Mouse (Mus musculus): ENCODE measurements around the gene Dpy19l3. TPM values are rescaled to one million over a fixed set of nuclear protein-coding genes. Genes with fewer than 3 reads are reported as not detected.

The Dpy19l3 gene
- polyA plus RNA-seq, 1 experiment from 2014 or later = 31.9 TPM

GRCm38 (mm10) chr7:35648239-35649069, 105.8 kb downstream of the Dpy19l3 start:
- Histone ChIP-seq H3K4me3 (no peak overlapping the region), H3K27ac (replicated peaks) (no peak overlapping the region), H3K4me2 (no peak overlapping the region), H3K9ac (no peak overlapping the region), H3K36me3 (peaks cover 23% of the 10 kb centered on the region), H3K4me1 (replicated peaks) (peaks cover 13% of the 10 kb centered on the region), H3K27me3 (no peaks in the 10 kb centered on the region), H3K9me3 (no peaks in the 10 kb centered on the region)
- 64% methylated on average over 9 of the region's 9 CpGs for WGBS
- no peak for ATAC-seq (ENCODE audit: low read depth)

DNA sequence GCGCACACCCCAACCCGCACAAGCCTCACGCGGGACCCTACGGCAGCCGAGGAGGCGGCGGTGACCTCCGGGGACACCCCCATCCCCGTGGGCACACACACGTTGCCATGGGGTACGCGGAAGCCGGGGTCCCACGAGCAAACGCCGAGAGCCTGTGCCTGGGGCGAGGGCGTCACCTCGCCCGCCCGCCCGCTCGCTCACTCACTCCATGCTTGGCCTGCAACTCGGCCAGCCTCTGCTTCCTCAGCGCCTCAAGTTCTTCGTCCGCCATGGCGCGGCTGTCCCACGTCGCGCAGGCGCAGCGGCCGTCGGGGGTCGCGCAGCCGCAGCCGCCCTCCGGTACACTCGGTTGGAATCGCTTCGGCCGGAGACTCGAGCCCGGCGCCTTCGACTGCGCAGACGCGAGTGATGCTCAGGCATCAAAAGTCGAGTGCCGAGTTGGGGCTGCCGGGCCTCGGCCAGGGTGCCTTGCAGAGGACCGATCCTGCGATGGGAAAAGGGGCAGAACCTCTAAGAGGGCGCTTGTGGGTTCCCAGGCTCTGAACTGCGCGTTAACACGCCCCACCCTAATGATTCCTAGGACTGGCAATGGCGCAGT, 107.1 kb downstream of the Dpy19l3 start, which contains the start of gene Pdcd5:
Gene Pdcd5, minus strand, starts transcription at position 421 of the 598 bp plus-strand sequence.
- Histone ChIP-seq H3K9me3 (no peaks in the 10 kb centered on the region), H3K4me1 (replicated peaks) (peaks cover 13% of the 10 kb centered on the region), H3K36me3 (peaks cover 36% of the 10 kb centered on the region), H3K27ac (replicated peaks) (peak within 1 kb of the TSS; percentile 83), H3K27me3 (no peaks in the 10 kb centered on the region), H3K9ac (peak within 1 kb of the TSS; percentile 85), H3K4me2 (peak within 1 kb of the TSS; percentile 57), H3K4me3 (peak within 1 kb of the TSS; percentile 61)
- ATAC-seq (ENCODE audit: low read depth) = peak; percentile 93
- under 1% methylated on average over 60 of the region's 64 CpGs for WGBS

DNA sequence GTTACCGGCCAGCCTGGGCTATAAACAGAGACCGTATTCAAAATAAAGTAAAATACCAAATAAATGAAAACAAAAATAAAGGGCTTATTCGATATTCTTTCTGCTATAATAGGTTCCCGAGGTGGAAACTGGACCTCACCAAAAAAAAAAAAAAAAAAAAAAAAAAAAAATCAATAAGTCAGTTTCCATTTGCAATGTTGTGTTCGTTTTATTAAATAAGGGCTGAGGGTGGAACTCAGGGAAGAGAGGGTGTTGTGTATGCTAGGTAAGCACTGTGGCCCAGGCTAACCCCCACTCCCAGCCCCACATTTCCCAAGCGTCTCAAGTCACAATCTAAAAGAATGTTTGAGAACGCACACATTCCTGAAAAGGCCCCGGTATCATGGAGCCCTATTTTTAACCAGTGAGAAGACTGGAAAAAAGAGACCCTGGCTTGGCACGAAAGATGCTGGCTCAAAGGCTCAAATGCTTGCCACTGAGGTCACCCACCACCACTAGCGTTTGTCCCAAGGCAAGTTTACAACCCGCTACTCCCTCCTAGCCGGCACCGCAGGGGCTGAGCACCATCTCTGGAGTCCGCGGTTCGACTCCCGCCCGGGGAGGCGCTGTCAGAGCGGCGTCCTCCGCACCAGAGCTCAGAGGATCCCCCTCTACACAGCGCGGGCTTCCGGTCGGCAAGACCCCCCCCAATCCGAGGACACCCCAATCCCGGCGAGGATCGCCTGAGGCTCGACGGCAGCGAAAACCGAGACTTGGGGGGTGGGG, 107.8 kb downstream of the Dpy19l3 start:
- H3K4me2 ChIP-seq = peak overlapping the region; percentile 57
- H3K27ac ChIP-seq (replicated peaks) = peak overlapping the region; percentile 83
- 9% methylated on average over 34 of the region's 34 CpGs for WGBS
- peak overlapping the region; percentile 85 for H3K9ac ChIP-seq
- peak; percentile 70 for ATAC-seq (ENCODE audit: low read depth)
- H3K4me3 ChIP-seq = peak overlapping the region; percentile 61
- peaks cover 43% of the 10 kb centered on the region for H3K36me3 ChIP-seq
- no peaks in the 10 kb centered on the region for H3K27me3 ChIP-seq
- H3K9me3 ChIP-seq = no peaks in the 10 kb centered on the region
- H3K4me1 ChIP-seq (replicated peaks) = peaks cover 13% of the 10 kb centered on the region

- H3K4me2 ChIP-seq = no peak overlapping the region
- no peak for ATAC-seq (ENCODE audit: low read depth)
- 88% methylated on average over 6 of the region's 6 CpGs for WGBS
- H3K27ac ChIP-seq (replicated peaks) = no peak overlapping the region
- no peaks in the 10 kb centered on the region for H3K9me3 ChIP-seq
- H3K4me1 ChIP-seq (replicated peaks) = no peaks in the 10 kb centered on the region
- H3K27me3 ChIP-seq = no peaks in the 10 kb centered on the region
- H3K4me3 ChIP-seq = no peak overlapping the region
- peaks cover 81% of the 10 kb centered on the region for H3K36me3 ChIP-seq
- no peak overlapping the region for H3K9ac ChIP-seq
Measured at GRCm38 (mm10) chr7:35640072-35640471, 114.2 kb downstream of the Dpy19l3 start.

DNA sequence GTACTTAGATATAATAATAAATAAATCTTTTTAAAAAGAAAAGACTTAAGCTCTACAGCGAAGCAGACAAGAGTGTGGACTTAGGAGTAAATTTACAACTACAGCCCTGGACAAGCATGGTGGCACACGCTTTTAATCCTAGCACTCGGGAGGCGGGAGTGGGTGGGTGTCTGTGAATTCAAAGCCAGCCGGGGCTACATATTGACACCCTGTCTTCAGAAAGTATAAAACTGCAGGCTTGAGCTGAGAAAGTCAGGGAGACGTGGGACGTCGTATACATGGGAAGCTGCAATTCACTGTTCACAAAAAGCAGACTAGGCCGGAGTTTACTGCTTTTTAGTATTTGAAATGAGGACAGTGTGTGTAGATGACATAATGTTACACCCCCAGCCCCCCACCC, 117.4 kb downstream of the Dpy19l3 start:
- Histone ChIP-seq H3K9me3 (no peaks in the 10 kb centered on the region), H3K4me2 (no peak overlapping the region), H3K4me3 (no peak overlapping the region), H3K27ac (replicated peaks) (no peak overlapping the region), H3K36me3 (peaks cover 69% of the 10 kb centered on the region), H3K27me3 (no peaks in the 10 kb centered on the region), H3K4me1 (replicated peaks) (no peaks in the 10 kb centered on the region), H3K9ac (no peak overlapping the region)
- WGBS = 96% methylated on average over 9 of the region's 9 CpGs
- no peak for ATAC-seq (ENCODE audit: low read depth)

DNA sequence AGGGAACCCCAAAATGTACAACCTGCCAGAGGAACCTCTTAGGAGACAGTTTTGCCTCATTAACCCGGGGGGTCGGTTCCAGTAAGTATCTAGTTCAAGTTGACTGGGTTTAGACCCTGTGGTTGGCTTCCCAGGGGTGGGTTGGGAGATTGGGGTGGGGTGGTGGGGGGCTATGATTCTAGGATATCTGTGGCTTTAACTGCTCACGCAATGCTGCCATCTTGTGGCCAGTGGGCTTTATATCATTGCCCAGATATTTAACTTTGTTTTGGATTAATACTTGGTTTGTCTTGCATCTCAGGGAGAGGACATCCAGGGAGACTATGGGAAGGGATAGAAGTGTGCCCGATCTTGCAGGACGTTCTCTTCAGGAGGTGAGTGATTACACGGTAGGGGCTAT, 118.0 kb downstream of the Dpy19l3 start:
- Histone ChIP-seq H3K36me3 (peaks cover 69% of the 10 kb centered on the region), H3K4me3 (no peak overlapping the region), H3K4me2 (no peak overlapping the region), H3K27me3 (no peaks in the 10 kb centered on the region), H3K27ac (replicated peaks) (no peak overlapping the region), H3K9me3 (no peaks in the 10 kb centered on the region), H3K4me1 (replicated peaks) (no peaks in the 10 kb centered on the region), H3K9ac (no peak overlapping the region)
- WGBS = 72% methylated on average over 6 of the region's 6 CpGs
- ATAC-seq (ENCODE audit: low read depth) = no peak

Other genes starting within 250 kb of the Dpy19l3 start
- 0.59 and 0.92 TPM in 2 replicates for gene Tdrd12, start 216.7 kb downstream of the Dpy19l3 start, polyA plus RNA-seq (2015; fragmentation: Nextera tagmentation; extraction: Ambion mirVana)
- 81.4 and 86.7 TPM in 2 replicates for gene Nudt19, start 198.2 kb downstream of the Dpy19l3 start, polyA plus RNA-seq (2015; fragmentation: Nextera tagmentation; extraction: Ambion mirVana)
- 0.11 TPM in 2 replicates for gene Rgs9bp, start 168.9 kb downstream of the Dpy19l3 start, polyA plus RNA-seq (2015; fragmentation: Nextera tagmentation; extraction: Ambion mirVana)
- 16.4 and 21.9 TPM in 2 replicates for gene Ankrd27, start 168.2 kb downstream of the Dpy19l3 start, polyA plus RNA-seq (2015; fragmentation: Nextera tagmentation; extraction: Ambion mirVana)
- gene Pdcd5, start 106.9 kb downstream of the Dpy19l3 start, polyA plus RNA-seq (2015; fragmentation: Nextera tagmentation; extraction: Ambion mirVana) = 280 and 305 TPM in 2 replicates
- gene Zfp507, start 48.5 kb upstream of the Dpy19l3 start, polyA plus RNA-seq (2015; fragmentation: Nextera tagmentation; extraction: Ambion mirVana) = 17.1 and 17.8 TPM in 2 replicates